Mouse (Mus musculus): ENCODE data around the gene Prcd.

Gene Prcd

GRCm38 (mm10) chr11:116659027-116659621 is 5.8 kb downstream of the Prcd start:
- in situ Hi-C loops (cut with MboI; ENCODE audit: low pct_unique_long_range_greater_than_20kb in 1 of 2, low sequenced_read_pairs in 2 of 2, unreplicated experiment in 1 of 2), result loop anchor here in 1 of 2 experiments (25.0 kb wide), 1 partner anchor 378 kb away; no protein-coding TSS in a partner anchor

- in situ Hi-C loops (cut with MboI; ENCODE audit: low pct_unique_long_range_greater_than_20kb in 1 of 2, low sequenced_read_pairs in 2 of 2, unreplicated experiment in 1 of 2), result loop anchor here in 1 of 2 experiments (25.0 kb wide), 1 partner anchor 377 kb away; no protein-coding TSS in a partner anchor
Measured at GRCm38 (mm10) chr11:116660181-116660580, 6.8 kb downstream of the Prcd start.

GRCm38 (mm10) chr11:116661291-116661947 is 8.1 kb downstream of the Prcd start:
- in situ Hi-C loops (cut with MboI; ENCODE audit: low pct_unique_long_range_greater_than_20kb in 1 of 2, low sequenced_read_pairs in 2 of 2, unreplicated experiment in 1 of 2), result loop anchor here in 1 of 2 experiments (25.0 kb wide), 1 partner anchor 376 kb away; no protein-coding TSS in a partner anchor

GRCm38 (mm10) chr11:116661948-116662377 is 8.6 kb downstream of the Prcd start:
- in situ Hi-C loops (cut with MboI; ENCODE audit: low pct_unique_long_range_greater_than_20kb in 1 of 2, low sequenced_read_pairs in 2 of 2, unreplicated experiment in 1 of 2), result loop anchor here in 1 of 2 experiments (25.0 kb wide), 1 partner anchor 375 kb away; no protein-coding TSS in a partner anchor

GRCm38 (mm10) chr11:116665289-116665688 is 12.0 kb downstream of the Prcd start:
- in situ Hi-C loops (cut with MboI; ENCODE audit: low pct_unique_long_range_greater_than_20kb in 1 of 2, low sequenced_read_pairs in 2 of 2, unreplicated experiment in 1 of 2), result loop anchor here in 1 of 2 experiments (25.0 kb wide), 1 partner anchor 372 kb away; no protein-coding TSS in a partner anchor

DNA sequence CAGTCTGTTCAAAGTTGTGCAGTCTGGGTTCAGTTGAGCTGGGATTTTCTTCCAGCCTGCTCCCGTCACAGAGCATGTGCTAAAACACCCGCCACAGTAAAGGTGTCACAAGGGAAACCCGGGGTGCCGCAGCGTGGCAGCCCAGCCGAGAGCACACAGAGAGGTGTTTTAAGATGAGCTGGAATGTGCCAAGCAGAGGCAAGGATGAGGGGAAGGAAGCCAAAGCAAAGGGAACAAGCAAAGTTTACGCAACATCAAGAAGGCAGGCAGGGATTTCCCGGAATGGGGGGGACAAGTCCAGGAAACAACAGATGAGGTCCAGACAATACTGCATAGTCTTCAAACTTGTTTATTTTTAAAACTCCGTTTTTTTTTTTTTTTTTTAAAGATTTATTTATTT is 13.2 kb downstream of the Prcd start:
- in situ Hi-C loops (cut with MboI; ENCODE audit: low pct_unique_long_range_greater_than_20kb in 1 of 2, low sequenced_read_pairs in 2 of 2, unreplicated experiment in 1 of 2), result loop anchor here in 1 of 2 experiments (25.0 kb wide), 1 partner anchor 371 kb away; no protein-coding TSS in a partner anchor

DNA sequence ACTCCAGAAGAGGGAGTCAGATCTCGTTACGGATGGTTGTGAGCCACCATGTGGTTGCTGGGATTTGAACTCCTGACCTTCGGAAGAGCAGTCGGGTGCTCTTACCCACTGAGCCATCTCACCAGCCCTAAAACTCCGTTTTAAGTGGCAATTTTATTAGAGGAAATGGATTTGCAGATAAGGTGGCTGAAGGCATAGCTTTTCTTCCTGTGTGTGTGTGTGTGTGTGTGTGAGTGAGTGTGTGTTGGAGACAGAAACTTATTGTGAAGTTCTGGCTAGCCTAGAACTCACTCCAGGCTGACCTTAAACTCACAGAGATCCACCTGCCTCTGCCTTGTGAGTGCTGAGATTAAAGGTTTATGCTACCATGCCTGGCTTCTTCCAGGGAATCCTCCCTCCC is 13.7 kb downstream of the Prcd start:
- in situ Hi-C loops (cut with MboI; ENCODE audit: low pct_unique_long_range_greater_than_20kb in 1 of 2, low sequenced_read_pairs in 2 of 2, unreplicated experiment in 1 of 2), result loop anchor here in 1 of 2 experiments (25.0 kb wide), 1 partner anchor 370 kb away; no protein-coding TSS in a partner anchor

DNA sequence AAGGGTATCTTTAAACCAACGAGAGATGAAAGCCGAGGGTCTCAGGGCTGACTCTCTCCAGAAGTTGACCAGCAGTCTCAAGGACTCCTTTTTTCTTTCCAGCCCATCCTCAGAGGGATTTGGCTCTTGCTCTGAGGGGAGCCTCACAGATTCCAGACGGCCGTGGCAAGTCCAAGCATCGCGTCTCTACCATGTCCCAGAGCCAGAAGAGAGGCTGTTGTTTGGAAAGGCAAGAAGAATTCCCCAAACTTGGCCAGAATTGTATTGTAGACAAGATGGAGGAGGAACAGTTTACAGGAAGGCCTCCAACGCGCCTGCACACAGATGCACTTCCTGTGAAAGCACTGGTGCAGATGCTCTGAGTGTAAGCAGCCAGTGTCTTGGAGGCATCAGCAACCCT is 14.6 kb downstream of the Prcd start:
- in situ Hi-C loops (cut with MboI; ENCODE audit: low pct_unique_long_range_greater_than_20kb in 1 of 2, low sequenced_read_pairs in 2 of 2, unreplicated experiment in 1 of 2), result loop anchor here in 1 of 2 experiments (25.0 kb wide), 1 partner anchor 369 kb away; no protein-coding TSS in a partner anchor

DNA sequence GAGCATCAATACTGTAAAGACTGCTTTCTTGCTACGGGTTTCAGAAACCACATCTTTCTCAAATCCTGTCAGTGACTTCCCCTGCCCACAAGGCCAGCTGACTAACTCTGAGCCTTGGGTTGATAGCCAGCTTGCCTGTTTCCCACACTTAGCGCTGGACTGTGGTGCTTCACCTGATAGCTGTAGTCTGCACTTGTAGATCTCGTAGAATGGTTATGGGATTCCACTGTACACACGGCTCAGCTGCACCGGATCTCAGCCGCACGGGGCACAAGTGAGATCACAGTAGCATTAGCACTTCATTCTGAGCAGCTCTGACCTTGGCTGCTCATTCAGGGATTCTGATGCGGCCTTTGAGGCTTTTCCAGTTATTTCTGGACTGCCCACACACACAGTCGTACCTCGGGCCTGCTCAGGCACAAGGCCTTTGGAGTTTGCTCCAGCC is 15.1 kb downstream of the Prcd start:
- in situ Hi-C loops (cut with MboI; ENCODE audit: low pct_unique_long_range_greater_than_20kb in 1 of 2, low sequenced_read_pairs in 2 of 2, unreplicated experiment in 1 of 2), result loop anchor here in 1 of 2 experiments (25.0 kb wide), 1 partner anchor 369 kb away; no protein-coding TSS in a partner anchor

- in situ Hi-C loops (cut with MboI; ENCODE audit: low pct_unique_long_range_greater_than_20kb in 1 of 2, low sequenced_read_pairs in 2 of 2, unreplicated experiment in 1 of 2), result loop anchor here in 1 of 2 experiments (25.0 kb wide), 1 partner anchor 368 kb away; no protein-coding TSS in a partner anchor
Measured at GRCm38 (mm10) chr11:116668839-116669238, 15.5 kb downstream of the Prcd start.

DNA sequence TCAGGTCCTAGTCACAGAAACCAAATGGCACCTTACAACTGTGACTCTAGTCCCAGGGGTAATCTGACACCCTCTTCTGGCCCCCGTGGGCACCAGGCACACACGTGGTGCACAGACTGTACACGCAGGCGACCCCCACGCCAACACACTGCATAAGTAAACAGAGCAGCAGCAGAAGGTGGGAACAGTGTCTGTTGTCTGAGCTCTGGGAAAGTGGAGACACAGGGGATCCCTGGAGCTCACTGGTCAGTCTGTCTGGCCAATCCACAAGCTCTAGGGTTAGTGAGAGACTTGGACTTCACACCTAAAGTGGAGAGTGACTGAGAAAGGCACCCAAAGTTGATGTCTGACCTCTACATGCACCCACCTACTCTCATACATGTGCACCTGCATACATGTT is 16.0 kb downstream of the Prcd start:
- in situ Hi-C loops (cut with MboI; ENCODE audit: low pct_unique_long_range_greater_than_20kb in 1 of 2, low sequenced_read_pairs in 2 of 2, unreplicated experiment in 1 of 2), result loop anchor here in 1 of 2 experiments (25.0 kb wide), 1 partner anchor 368 kb away; no protein-coding TSS in a partner anchor

- in situ Hi-C loops (cut with MboI; ENCODE audit: low pct_unique_long_range_greater_than_20kb in 1 of 2, low sequenced_read_pairs in 2 of 2, unreplicated experiment in 1 of 2), result loop anchor here in 1 of 2 experiments (25.0 kb wide), 1 partner anchor 367 kb away; no protein-coding TSS in a partner anchor
Measured at GRCm38 (mm10) chr11:116669787-116670365, 16.5 kb downstream of the Prcd start.

- in situ Hi-C loops (cut with MboI; ENCODE audit: low pct_unique_long_range_greater_than_20kb in 1 of 2, low sequenced_read_pairs in 2 of 2, unreplicated experiment in 1 of 2), result loop anchor here in 1 of 2 experiments (25.0 kb wide), 1 partner anchor 367 kb away; no protein-coding TSS in a partner anchor
Measured at GRCm38 (mm10) chr11:116670386-116670785, 17.1 kb downstream of the Prcd start.

- in situ Hi-C loops (cut with MboI; ENCODE audit: low pct_unique_long_range_greater_than_20kb in 1 of 2, low sequenced_read_pairs in 2 of 2, unreplicated experiment in 1 of 2), result loop anchor here in 1 of 2 experiments (25.0 kb wide), 1 partner anchor 366 kb away; no protein-coding TSS in a partner anchor
Measured at GRCm38 (mm10) chr11:116671112-116671844, 17.9 kb downstream of the Prcd start.

- in situ Hi-C loops (cut with MboI; ENCODE audit: low pct_unique_long_range_greater_than_20kb in 1 of 2, low sequenced_read_pairs in 2 of 2, unreplicated experiment in 1 of 2), result loop anchor here in 1 of 2 experiments (25.0 kb wide), 1 partner anchor 365 kb away; no protein-coding TSS in a partner anchor
Measured at GRCm38 (mm10) chr11:116671845-116672434, 18.6 kb downstream of the Prcd start.

DNA sequence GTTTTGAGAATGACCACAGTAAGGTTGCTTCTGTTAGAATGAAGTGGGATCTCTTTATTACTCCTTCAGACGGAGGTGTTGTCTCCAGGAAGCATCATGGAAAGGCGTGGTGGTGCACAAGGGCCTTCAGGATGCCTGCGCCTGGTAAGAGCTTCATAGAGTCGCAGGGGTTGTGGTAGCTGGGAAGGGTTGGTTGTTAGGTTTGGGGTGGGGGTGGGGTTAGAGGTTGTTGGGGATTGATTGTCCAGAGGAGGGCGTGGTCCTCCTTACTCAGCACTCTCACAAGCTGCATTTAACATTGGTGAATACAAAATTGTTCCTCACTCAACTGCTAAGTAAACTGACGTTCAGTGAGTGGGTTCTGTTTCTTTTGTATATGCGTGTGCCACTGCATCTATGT is 19.3 kb downstream of the Prcd start:
- in situ Hi-C loops (cut with MboI; ENCODE audit: low pct_unique_long_range_greater_than_20kb in 1 of 2, low sequenced_read_pairs in 2 of 2, unreplicated experiment in 1 of 2), result loop anchor here in 1 of 2 experiments (25.0 kb wide), 1 partner anchor 365 kb away; no protein-coding TSS in a partner anchor

DNA sequence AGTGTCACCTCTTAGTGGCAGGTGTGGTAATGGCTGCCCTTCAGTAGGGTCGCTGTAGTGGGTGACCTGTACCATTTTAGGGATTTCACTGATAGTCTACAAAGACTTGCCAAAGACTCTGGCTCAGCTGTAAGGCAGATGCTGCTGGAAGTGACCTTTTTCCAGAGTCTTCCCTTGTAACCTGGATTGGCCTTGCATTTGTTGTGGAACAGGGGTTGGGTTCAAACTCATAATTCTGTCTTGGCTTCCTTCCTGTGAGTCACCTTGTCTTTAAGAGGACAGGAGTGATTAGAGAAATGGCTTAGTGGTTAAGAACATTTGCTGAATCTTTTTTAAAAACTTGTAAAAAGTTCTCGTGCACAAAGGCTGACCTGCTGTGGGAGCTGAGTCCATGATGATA is 20.1 kb downstream of the Prcd start:
- in situ Hi-C loops (cut with MboI; ENCODE audit: low pct_unique_long_range_greater_than_20kb in 1 of 2, low sequenced_read_pairs in 2 of 2, unreplicated experiment in 1 of 2), result loop anchor here in 1 of 2 experiments (25.0 kb wide), 1 partner anchor 364 kb away; no protein-coding TSS in a partner anchor

Data from mouse embryonic stem cell (cell line).